Comparison of ENCODE assay signal across 18 mouse cellular contexts in genomic region chr17:12182702-12183485, GRCm38 (mm10).
DNase-seq lines count a peak whose midpoint lies in the region; ATAC-seq and TF ChIP-seq lines count a peak whose summit lies in the region.
"Had no signal": no experiment of that assay in that cellular context is flagged by ENCODE, and none has a peak within 500 bp of the region (broad histone marks: within the 10 kb centered on the region; RNA-seq: fewer than 3 reads in every experiment).

No protein-coding gene starts in this region.

- peak in 1 of 3 experiments; percentile 64 for DNase-seq in liver, embryonic 14.5 days (ENCODE audit: low read depth in 3 of 3, low spot score in 3 of 3)
- DNase-seq in left cerebral cortex, postnatal 14 days (ENCODE audit: low spot score in 2 of 2) = no peak
- no peak for DNase-seq in right cerebral cortex, postnatal 10 days (ENCODE audit: low spot score in 2 of 2)
- no peak for DNase-seq in cerebellum, adult 9-10 months
- no peak for DNase-seq in adrenal gland, postnatal 10 days
- DNase-seq: cerebellum, adult 8-10 months; kidney, adult 8-10 months; kidney, postnatal 25 days; layer of hippocampus, adult 9-11 months; lung, embryonic 14.5 days; lung, postnatal 36 days; retina, postnatal 1 day; thymus, postnatal 4 days had no signal

- TF ChIP-seq CTCF in E14TG2a.4 (conservative IDR thresholded peaks at IDR 0.05; ENCODE audit: low read length) = no peak
- TF ChIP-seq CTCF in ES-Bruce4 (IDR thresholded peaks at IDR 0.05; ENCODE audit: low read depth, low read length) = no peak
- TF ChIP-seq CTCF in liver, embryonic 14.5 days (IDR thresholded peaks at IDR 0.05; ENCODE audit: low read depth) = no peak

- H3K4me2 ChIP-seq in liver, embryonic 14.5 days (ENCODE audit: low read depth) = peak overlapping the region; percentile 30
- H3K4me2 ChIP-seq: embryonic facial prominence, embryonic 12.5 days; lung, embryonic 14.5 days had no signal

- H3K4me1 ChIP-seq in E14TG2a.4 (replicated peaks; ENCODE audit: low read depth, low read length) (peaks cover 89% of the 10 kb centered on the region), ES-Bruce4 (ENCODE audit: control insufficient read depth, insufficient read depth, low read length) (peaks cover 8% of the 10 kb centered on the region)
- H3K4me1 ChIP-seq in liver, embryonic 14.5 days (replicated peaks; ENCODE audit: control insufficient read depth in 2 of 2, insufficient read depth in 2 of 2, low read length in 1 of 2) = peaks cover 71% of the 10 kb centered on the region in 2 experiments

- 0 out of 2 replicates have a peak, but pooled peaks have one; percentile 14 for TF ChIP-seq EP300 in ES-Bruce4 (IDR thresholded peaks at IDR 0.05; ENCODE audit: insufficient read depth, low read depth, low read length)
- TF ChIP-seq EP300 in liver, embryonic 14.5 days (IDR thresholded peaks at IDR 0.05; ENCODE audit: low read depth) = no peak

- intact Hi-C loops in left cerebral cortex, postnatal 14 days (cut with DNase I) = no loop called here

- H3K9me3 ChIP-seq in E14TG2a.4 (ENCODE audit: low read length) = no peaks in the 10 kb centered on the region
- H3K9me3 ChIP-seq in ES-Bruce4 (replicated peaks; ENCODE audit: control insufficient read depth, insufficient read depth, low read length, poor library complexity, severe bottlenecking) = no peaks in the 10 kb centered on the region
- no peaks in the 10 kb centered on the region for H3K9me3 ChIP-seq in liver, embryonic 14.5 days (ENCODE audit: control insufficient read depth, low read length)
- H3K9me3 ChIP-seq: embryonic facial prominence, embryonic 12.5 days; hindbrain, embryonic 10.5 days had no signal

- H3K4me3 ChIP-seq in E14TG2a.4 (replicated peaks; ENCODE audit: low read length) (peak overlapping the region; percentile 45), ES-Bruce4 (ENCODE audit: low read depth, low read length) (no peak overlapping the region)
- no peak overlapping the region for H3K4me3 ChIP-seq in liver, embryonic 14.5 days (ENCODE audit: insufficient read depth in 1 of 2, low read depth in 2 of 2, low read length in 2 of 2)
- H3K4me3 ChIP-seq: embryonic facial prominence, embryonic 12.5 days; hindbrain, embryonic 10.5 days had no signal

- WGBS in liver, embryonic 14.5 days (ENCODE audit: insufficient replicate concordance) = 41% methylated on average over 5 of the region's 5 CpGs

- H3K9ac ChIP-seq in ES-Bruce4 (ENCODE audit: low read depth, poor library complexity, severe bottlenecking) = no peak overlapping the region
- peak overlapping the region; percentile 68 for H3K9ac ChIP-seq in liver, embryonic 14.5 days (replicated peaks)
- H3K9ac ChIP-seq: embryonic facial prominence, embryonic 12.5 days; lung, embryonic 14.5 days had no signal

- no peak for TF ChIP-seq POLR2A in ES-Bruce4 (IDR thresholded peaks at IDR 0.05; ENCODE audit: insufficient read depth, low read length)

- peak overlapping the region; percentile 86 for H3K27ac ChIP-seq in ES-Bruce4 (ENCODE audit: insufficient read depth, low read length)
- H3K27ac ChIP-seq in liver, embryonic 14.5 days = peak overlapping the region; percentile 84
- H3K27ac ChIP-seq: embryonic facial prominence, embryonic 12.5 days; hindbrain, embryonic 10.5 days had no signal

- H3K36me3 ChIP-seq in E14TG2a.4 (ENCODE audit: insufficient read depth, low read length) = peaks cover 45% of the 10 kb centered on the region
- H3K36me3 ChIP-seq in ES-Bruce4 (ENCODE audit: control insufficient read depth, insufficient read depth, low read length, poor library complexity, severe bottlenecking) = peaks cover 5% of the 10 kb centered on the region; the same call in 1 of the 2 replicates
- H3K36me3 ChIP-seq in liver, embryonic 14.5 days (replicated peaks; ENCODE audit: control insufficient read depth, insufficient read depth, low read depth) = peaks cover 10% of the 10 kb centered on the region

- peak; percentile 60 for ATAC-seq in erythroblast, adult 5-6 weeks (replicated peaks; ENCODE audit: low FRiP score, poor library complexity, severe bottlenecking)
- ATAC-seq in liver, embryonic 14.5 days (ENCODE audit: insufficient read depth) = peak; percentile 53

- H3K27me3 ChIP-seq in E14TG2a.4 (ENCODE audit: insufficient read depth, low read length) (no peaks in the 10 kb centered on the region), ES-Bruce4 (ENCODE audit: control insufficient read depth, insufficient read depth, low read length, poor library complexity, severe bottlenecking) (no peaks in the 10 kb centered on the region)
- H3K27me3 ChIP-seq in liver, embryonic 14.5 days (ENCODE audit: control insufficient read depth, insufficient read depth, low read length) = no peaks in the 10 kb centered on the region
- H3K27me3 ChIP-seq: embryonic facial prominence, embryonic 12.5 days had no signal
